Mouse (Mus musculus) midbrain, embryonic 13.5 days (tissue): ENCODE results near the gene Dcaf17. TPM values are rescaled to one million over a fixed set of nuclear protein-coding genes. Genes with fewer than 3 reads are reported as not detected.

Source experiments
- ATAC-seq: fragments of 200-750 bp; cut with Nextera tagmentation; 2 replicates; pipeline ENCODE4 v1.8.0; 2017; ENCODE audit warnings: mild to moderate bottlenecking, moderate TSS enrichment, moderate library complexity
- H3K27ac ChIP-seq: fragments of 300-500 bp; sonication (generic); 2 replicates; pipeline ENCODE4 v1.5.1; 2015; ENCODE audit warnings: inconsistent platforms, mild to moderate bottlenecking, moderate library complexity
- H3K27me3 ChIP-seq: fragments of 300-500 bp; sonication (generic); 2 replicates; pipeline ENCODE4 v1.6.1; 2015; ENCODE audit warnings: mild to moderate bottlenecking, inconsistent platforms
- H3K36me3 ChIP-seq: fragments of 300-500 bp; sonication (generic); 2 replicates; pipeline ENCODE4 v1.6.1; 2015; ENCODE audit warnings: mild to moderate bottlenecking, inconsistent platforms
- H3K4me1 ChIP-seq: fragments of 300-500 bp; sonication (generic); replicated peaks from 2 replicates; pipeline ENCODE4 v1.6.1; 2015; ENCODE audit warnings: inconsistent platforms
- H3K4me2 ChIP-seq: fragments of 300-500 bp; sonication (generic); replicated peaks from 2 replicates; pipeline ENCODE4 v1.6.1; 2015; ENCODE audit warnings: moderate library complexity, mild to moderate bottlenecking, inconsistent platforms
- H3K4me3 ChIP-seq: fragments of 300-500 bp; sonication (generic); replicated peaks from 2 replicates; pipeline ENCODE4 v1.5.1; 2015; ENCODE audit warnings: mild to moderate bottlenecking, inconsistent platforms
- H3K9ac ChIP-seq: fragments of 300-500 bp; sonication (generic); replicated peaks from 2 replicates; pipeline ENCODE4 v1.6.1; 2015; ENCODE audit warnings: mild to moderate bottlenecking, inconsistent platforms
- H3K9me3 ChIP-seq: fragments of 300-500 bp; sonication (generic); 2 replicates; pipeline ENCODE4 v1.6.1; 2016; ENCODE audit warnings: mild to moderate bottlenecking, inconsistent platforms
- WGBS: fragments of 180-500 bp; shearing (Covaris S2); methylation state at CpG from one replicate; pipeline ENCODE4 v1.1.7; 2015; 5-methylcytosine and 5-hydroxymethylcytosine counted together
- polyA plus RNA-seq: library from polyadenylated mRNA; unstranded; fragments of >200 nt; fragmentation: Nextera tagmentation; extraction: Ambion mirVana; gene quantifications from 2 replicates; pipeline ENCODE4 v1.2.1, GENCODE M21; 2015

The Dcaf17 gene
- polyA plus RNA-seq, 1 experiment from 2014 or later = 38.6 TPM

GRCm38 (mm10) chr2:71071601-71072000, 16.5 kb downstream of the Dcaf17 start:
- Histone ChIP-seq H3K9ac (no peak overlapping the region), H3K4me3 (no peak overlapping the region), H3K36me3 (0 out of 2 replicates have a peak, but pooled peaks cover 10% of the 10 kb centered on the region), H3K4me1 (no peaks in the 10 kb centered on the region), H3K27me3 (no peaks in the 10 kb centered on the region), H3K4me2 (no peak overlapping the region), H3K27ac (no peak overlapping the region), H3K9me3 (no peaks in the 10 kb centered on the region)
- WGBS = 98% methylated on average over 4 of the region's 4 CpGs
- no peak for ATAC-seq

- H3K4me3 ChIP-seq = no peak overlapping the region
- no peaks in the 10 kb centered on the region for H3K4me1 ChIP-seq
- no peaks in the 10 kb centered on the region for H3K27me3 ChIP-seq
- H3K27ac ChIP-seq = no peak overlapping the region
- no peak for ATAC-seq
- WGBS = 86% methylated on average over 3 of the region's 3 CpGs
- H3K9me3 ChIP-seq = no peaks in the 10 kb centered on the region
- no peak overlapping the region for H3K4me2 ChIP-seq
- 0 out of 2 replicates have a peak, but pooled peaks cover 11% of the 10 kb centered on the region for H3K36me3 ChIP-seq
- no peak overlapping the region for H3K9ac ChIP-seq
These were observed 18.2 kb downstream of the Dcaf17 start for GRCm38 (mm10) chr2:71073330-71073729.

GRCm38 (mm10) chr2:71073828-71074227, 18.7 kb downstream of the Dcaf17 start:
- 93% methylated on average over 3 of the region's 3 CpGs for WGBS
- Histone ChIP-seq H3K4me1 (no peaks in the 10 kb centered on the region), H3K36me3 (0 out of 2 replicates have a peak, but pooled peaks cover 12% of the 10 kb centered on the region)

GRCm38 (mm10) chr2:71082416-71082815, 27.3 kb downstream of the Dcaf17 start:
- Histone ChIP-seq H3K9ac (no peak overlapping the region), H3K4me2 (no peak overlapping the region), H3K9me3 (no peaks in the 10 kb centered on the region), H3K27me3 (no peaks in the 10 kb centered on the region), H3K36me3 (peaks cover 48% of the 10 kb centered on the region), H3K4me1 (no peaks in the 10 kb centered on the region), H3K27ac (no peak overlapping the region), H3K4me3 (no peak overlapping the region)
- ATAC-seq = no peak
- WGBS = 87% methylated on average over 7 of the region's 7 CpGs

More at GRCm38 (mm10) chr2:71073828-71074227, 18.7 kb downstream of the Dcaf17 start:
- Histone ChIP-seq H3K9me3 (no peaks in the 10 kb centered on the region), H3K9ac (no peak overlapping the region), H3K4me3 (no peak overlapping the region), H3K27ac (no peak overlapping the region), H3K4me2 (no peak overlapping the region), H3K27me3 (no peaks in the 10 kb centered on the region)
- ATAC-seq = no peak

GRCm38 (mm10) chr2:71083454-71084193, 28.5 kb downstream of the Dcaf17 start:
- Histone ChIP-seq H3K27ac (no peak overlapping the region), H3K36me3 (peaks cover 58% of the 10 kb centered on the region), H3K4me3 (no peak overlapping the region), H3K4me2 (no peak overlapping the region), H3K9me3 (no peaks in the 10 kb centered on the region), H3K27me3 (no peaks in the 10 kb centered on the region), H3K9ac (no peak overlapping the region), H3K4me1 (no peaks in the 10 kb centered on the region)
- ATAC-seq = no peak
- 94% methylated on average over 6 of the region's 6 CpGs for WGBS

- peaks cover 41% of the 10 kb centered on the region for H3K36me3 ChIP-seq
- ATAC-seq = no peak
- no peak overlapping the region for H3K4me3 ChIP-seq
- no peaks in the 10 kb centered on the region for H3K27me3 ChIP-seq
- H3K9me3 ChIP-seq = no peaks in the 10 kb centered on the region
- H3K4me2 ChIP-seq = no peak overlapping the region
- no peak overlapping the region for H3K27ac ChIP-seq
- WGBS = 85% methylated on average over 3 of the region's 3 CpGs
- no peaks in the 10 kb centered on the region for H3K4me1 ChIP-seq
- no peak overlapping the region for H3K9ac ChIP-seq
These were observed 34.6 kb downstream of the Dcaf17 start for GRCm38 (mm10) chr2:71089766-71090165.

GRCm38 (mm10) chr2:71090660-71091445, 35.7 kb downstream of the Dcaf17 start:
- H3K9me3 ChIP-seq = no peaks in the 10 kb centered on the region
- peaks cover 41% of the 10 kb centered on the region for H3K36me3 ChIP-seq
- no peaks in the 10 kb centered on the region for H3K4me1 ChIP-seq
- H3K27me3 ChIP-seq = no peaks in the 10 kb centered on the region
- H3K9ac ChIP-seq = no peak overlapping the region
- H3K4me2 ChIP-seq = no peak overlapping the region
- WGBS = 91% methylated on average over 4 of the region's 4 CpGs
- no peak overlapping the region for H3K27ac ChIP-seq
- H3K4me3 ChIP-seq = no peak overlapping the region
- no peak for ATAC-seq

- whole genome bisulfite sequencing = 83% methylated on average over 7 of the region's 7 CpGs
- no peak overlapping the region for H3K4me3 ChIP-seq
- H3K9me3 ChIP-seq = no peaks in the 10 kb centered on the region
- H3K36me3 ChIP-seq = peaks cover 29% of the 10 kb centered on the region
- H3K27ac ChIP-seq = no peak overlapping the region
- H3K4me1 ChIP-seq = no peaks in the 10 kb centered on the region
- no peak for ATAC-seq
- no peak overlapping the region for H3K9ac ChIP-seq
- H3K27me3 ChIP-seq = no peaks in the 10 kb centered on the region
- no peak overlapping the region for H3K4me2 ChIP-seq
These were observed 41.0 kb downstream of the Dcaf17 start for GRCm38 (mm10) chr2:71096170-71096569.

- Histone ChIP-seq H3K27me3 (no peaks in the 10 kb centered on the region), H3K4me1 (no peaks in the 10 kb centered on the region), H3K9me3 (no peaks in the 10 kb centered on the region), H3K4me2 (no peak overlapping the region), H3K4me3 (no peak overlapping the region), H3K36me3 (peaks cover 19% of the 10 kb centered on the region), H3K9ac (no peak overlapping the region), H3K27ac (no peak overlapping the region)
- WGBS = 89% methylated on average over 10 of the region's 10 CpGs
- no peak for ATAC-seq
These were observed 47.6 kb downstream of the Dcaf17 start for GRCm38 (mm10) chr2:71102621-71103291.

- Histone ChIP-seq H3K36me3 (peaks cover 19% of the 10 kb centered on the region), H3K4me3 (no peak overlapping the region), H3K27me3 (no peaks in the 10 kb centered on the region), H3K9ac (no peak overlapping the region), H3K27ac (no peak overlapping the region), H3K9me3 (no peaks in the 10 kb centered on the region), H3K4me2 (no peak overlapping the region), H3K4me1 (no peaks in the 10 kb centered on the region)
- 93% methylated on average over 4 of the region's 4 CpGs for WGBS
- no peak for ATAC-seq
These were observed 48.2 kb downstream of the Dcaf17 start for GRCm38 (mm10) chr2:71103292-71103680.

GRCm38 (mm10) chr2:71104696-71105095, 49.6 kb downstream of the Dcaf17 start:
- no peaks in the 10 kb centered on the region for H3K4me1 ChIP-seq
- H3K9me3 ChIP-seq = no peaks in the 10 kb centered on the region
- WGBS = 71% methylated on average over 3 of the region's 3 CpGs
- no peak overlapping the region for H3K9ac ChIP-seq
- H3K4me2 ChIP-seq = no peak overlapping the region
- H3K27ac ChIP-seq = no peak overlapping the region
- H3K27me3 ChIP-seq = no peaks in the 10 kb centered on the region
- ATAC-seq = no peak
- no peak overlapping the region for H3K4me3 ChIP-seq
- peaks cover 12% of the 10 kb centered on the region for H3K36me3 ChIP-seq
